Mouse (Mus musculus) MEL (cell line): ENCODE results near the gene Supt7l. TPM values are rescaled to one million over a fixed set of nuclear protein-coding genes. Genes with fewer than 3 reads are reported as not detected.

Experiments
- DNase-seq: peaks from one replicate; pipeline ENCODE4 v3.0.0; 2011; ENCODE audit warnings: low read depth, low spot score
- H3K27ac ChIP-seq: 2 replicates; pipeline ENCODE4 v1.5.1; 2012; ENCODE audit warnings: low read depth, mild to moderate bottlenecking, control low read depth, low read length, moderate library complexity; ENCODE audit not compliant: control insufficient read depth
- H3K27me3 ChIP-seq, 2 experiments: fragments of 150-350 bp in 1 of 2; sonication (generic) in 1 of 2; 2 replicates each; pipeline ENCODE4 v1.6.1; 2012; ENCODE audit warnings: low read length in 2 of 2, mild to moderate bottlenecking in 2 of 2, improper control_type of control experiment in 1 of 2, moderate library complexity in 1 of 2; ENCODE audit not compliant: insufficient read depth in 2 of 2, control insufficient read depth in 1 of 2
- H3K36me3 ChIP-seq, 2 experiments: 2 replicates each; pipeline ENCODE4 v1.6.1; 2012 to 2014; ENCODE audit warnings: low read length in 2 of 2, improper control_type of control experiment in 1 of 2, inconsistent platforms in 1 of 2, mild to moderate bottlenecking in 1 of 2; ENCODE audit not compliant: insufficient read depth in 2 of 2, control insufficient read depth in 1 of 2
- H3K4me1 ChIP-seq, 2 experiments: fragments of 150-350 bp in 1 of 2; sonication (generic) in 1 of 2; 2 replicates each; pipeline ENCODE4 v1.6.1; 2012; ENCODE audit warnings: low read length in 2 of 2, improper control_type of control experiment in 1 of 2, mild to moderate bottlenecking in 1 of 2; ENCODE audit not compliant: insufficient read depth in 2 of 2, control insufficient read depth in 1 of 2
- H3K4me3 ChIP-seq, 2 experiments: fragments of 150-350 bp in 1 of 2; sonication (generic) in 1 of 2; 2 replicates each; pipeline ENCODE4 v1.5.1; 2012; ENCODE audit warnings: low read depth in 2 of 2, low read length in 2 of 2, mild to moderate bottlenecking in 2 of 2, moderate library complexity in 2 of 2, control low read depth in 1 of 2, improper control_type of control experiment in 1 of 2; ENCODE audit not compliant: control insufficient read depth in 1 of 2, insufficient read depth in 1 of 2
- H3K79me2 ChIP-seq: 2 replicates; pipeline ENCODE4 v1.6.1; 2012; ENCODE audit warnings: mild to moderate bottlenecking, low read length, moderate library complexity; ENCODE audit not compliant: control insufficient read depth, poor library complexity, insufficient read depth
- H3K9ac ChIP-seq: 2 replicates; pipeline ENCODE4 v1.6.1; 2012; ENCODE audit warnings: low read depth, mild to moderate bottlenecking, control low read depth, low read length, moderate library complexity; ENCODE audit not compliant: control insufficient read depth, poor library complexity, severe bottlenecking
- H3K9me3 ChIP-seq: fragments of 150-350 bp; sonication (generic); replicated peaks from 2 replicates; pipeline ENCODE4 v1.6.1; 2012; ENCODE audit warnings: mild to moderate bottlenecking, low read length, improper control_type of control experiment, moderate library complexity; ENCODE audit not compliant: insufficient read depth
- BHLHE40 ChIP-seq: IDR thresholded peaks from 2 replicates; pipeline ENCODE4 v1.6.1; 2012; ENCODE audit warnings: low read depth, mild to moderate bottlenecking, inconsistent platforms, low read length, improper control_type of control experiment, borderline replicate concordance
- CHD1 ChIP-seq: IDR thresholded peaks from 2 replicates; pipeline ENCODE4 v1.6.1; 2012; ENCODE audit warnings: low read depth, mild to moderate bottlenecking, inconsistent platforms, low read length, improper control_type of control experiment
- CHD2 ChIP-seq: IDR thresholded peaks from 2 replicates; pipeline ENCODE4 v1.6.1; 2011; ENCODE audit warnings: low read length, improper control_type of control experiment
- CTCF ChIP-seq, 3 experiments: IDR thresholded peaks in 2 of 3; conservative IDR thresholded peaks in 1 of 3; 2 replicates each; pipeline ENCODE4 v1.5.1; 2011 to 2012; ENCODE audit warnings: low read length in 3 of 3, low read depth in 2 of 3, mild to moderate bottlenecking in 2 of 3, improper control_type of control experiment in 1 of 3, inconsistent platforms in 1 of 3, mixed read lengths in 1 of 3, moderate library complexity in 1 of 3; ENCODE audit not compliant: control insufficient read depth in 1 of 3, insufficient read depth in 1 of 3, poor library complexity in 1 of 3, severe bottlenecking in 1 of 3
- ELF1 ChIP-seq: IDR thresholded peaks from 2 replicates; pipeline ENCODE4 v1.6.1; 2014; ENCODE audit warnings: low read depth, mild to moderate bottlenecking, inconsistent platforms, low read length, improper control_type of control experiment, moderate library complexity
- GABPA ChIP-seq: IDR thresholded peaks from 2 replicates; pipeline ENCODE4 v1.6.1; 2012; ENCODE audit warnings: low read depth, mild to moderate bottlenecking, inconsistent platforms, low read length, improper control_type of control experiment, moderate library complexity
- GATA1 ChIP-seq: IDR thresholded peaks from 2 replicates; pipeline ENCODE4 v1.6.1; 2011; ENCODE audit warnings: low read depth, low read length, improper control_type of control experiment
- HCFC1 ChIP-seq: IDR thresholded peaks from 2 replicates; pipeline ENCODE4 v1.6.1; 2012; ENCODE audit warnings: low read depth, mild to moderate bottlenecking, inconsistent platforms, low read length, improper control_type of control experiment, moderate library complexity
- JUND ChIP-seq: IDR thresholded peaks from 2 replicates; pipeline ENCODE4 v1.6.1; 2011; ENCODE audit warnings: low read depth, mild to moderate bottlenecking, improper control_type of control experiment, low read length
- KAT2A ChIP-seq: conservative IDR thresholded peaks from 2 replicates; pipeline ENCODE4 v1.6.1; 2012; ENCODE audit warnings: low read depth, low read length, improper control_type of control experiment, inconsistent platforms
- MAX ChIP-seq: IDR thresholded peaks from 2 replicates; pipeline ENCODE4 v1.6.1; 2011; ENCODE audit warnings: low read length, improper control_type of control experiment
- MAZ ChIP-seq: IDR thresholded peaks from 2 replicates; pipeline ENCODE4 v1.6.1; 2012; ENCODE audit warnings: low read depth, mild to moderate bottlenecking, inconsistent platforms, low read length, improper control_type of control experiment
- MEF2A ChIP-seq: IDR thresholded peaks from 2 replicates; pipeline ENCODE4 v1.6.1; 2014; ENCODE audit warnings: low read depth, mild to moderate bottlenecking, inconsistent platforms, low read length, improper control_type of control experiment; ENCODE audit not compliant: poor library complexity, insufficient replicate concordance, severe bottlenecking; ENCODE audit errors: extremely low read depth
- MXI1 ChIP-seq: IDR thresholded peaks from 2 replicates; pipeline ENCODE4 v1.6.1; 2011; ENCODE audit warnings: mild to moderate bottlenecking, low read depth, low read length, improper control_type of control experiment
- NELFE ChIP-seq: IDR thresholded peaks from 2 replicates; pipeline ENCODE4 v1.6.1; 2011; ENCODE audit warnings: low read depth, low read length, improper control_type of control experiment
- POLR2A ChIP-seq, 2 experiments: IDR thresholded peaks; 2 replicates each; pipeline ENCODE4 v1.6.1; 2011 to 2012; ENCODE audit warnings: low read length in 2 of 2, mild to moderate bottlenecking in 2 of 2, control low read depth in 1 of 2, improper control_type of control experiment in 1 of 2, low read depth in 1 of 2, moderate library complexity in 1 of 2; ENCODE audit not compliant: control insufficient read depth in 1 of 2, insufficient read depth in 1 of 2, poor library complexity in 1 of 2
- POLR2AphosphoS2 ChIP-seq: IDR thresholded peaks from 2 replicates; pipeline ENCODE4 v1.6.1; 2011; ENCODE audit warnings: low read length, improper control_type of control experiment
- POLR2AphosphoS5 ChIP-seq: IDR thresholded peaks from 2 replicates; pipeline ENCODE4 v1.6.1; 2012; ENCODE audit warnings: low read depth, borderline replicate concordance, mild to moderate bottlenecking, inconsistent platforms, low read length, moderate library complexity, mixed read lengths
- RAD21 ChIP-seq: IDR thresholded peaks from 2 replicates; pipeline ENCODE4 v1.6.1; 2011; ENCODE audit warnings: mild to moderate bottlenecking, low read depth, low read length, improper control_type of control experiment
- RCOR1 ChIP-seq: IDR thresholded peaks from 2 replicates; pipeline ENCODE4 v1.6.1; 2012; ENCODE audit warnings: low read depth, mild to moderate bottlenecking, inconsistent platforms, low read length, improper control_type of control experiment
- SIN3A ChIP-seq: IDR thresholded peaks from 2 replicates; pipeline ENCODE4 v1.6.1; 2012; ENCODE audit warnings: low read length, improper control_type of control experiment, inconsistent platforms
- TBP ChIP-seq: IDR thresholded peaks from 2 replicates; pipeline ENCODE4 v1.8.0; 2011; ENCODE audit warnings: low read depth, low read length, improper control_type of control experiment
- TCF12 ChIP-seq: IDR thresholded peaks from 2 replicates; pipeline ENCODE4 v1.6.1; 2014; ENCODE audit warnings: low read depth, mild to moderate bottlenecking, inconsistent platforms, low read length, improper control_type of control experiment, moderate library complexity
- UBTF ChIP-seq: IDR thresholded peaks from 2 replicates; pipeline ENCODE4 v1.6.1; 2012; ENCODE audit warnings: low read depth, mild to moderate bottlenecking, inconsistent platforms, low read length, improper control_type of control experiment, moderate library complexity, borderline replicate concordance; ENCODE audit not compliant: insufficient read depth
- USF1 ChIP-seq: IDR thresholded peaks from 2 replicates; pipeline ENCODE4 v1.6.1; 2014; ENCODE audit warnings: low read depth, mild to moderate bottlenecking, inconsistent platforms, low read length, improper control_type of control experiment, moderate library complexity
- ZKSCAN1 ChIP-seq: IDR thresholded peaks from 2 replicates; pipeline ENCODE4 v1.6.1; 2012; ENCODE audit warnings: low read depth, mild to moderate bottlenecking, inconsistent platforms, low read length, improper control_type of control experiment, moderate library complexity
- ZNF384 ChIP-seq: IDR thresholded peaks from 2 replicates; pipeline ENCODE4 v1.6.1; 2012; ENCODE audit warnings: low read depth, mild to moderate bottlenecking, inconsistent platforms, low read length, improper control_type of control experiment
- polyA plus RNA-seq, 2 experiments: library from polyadenylated mRNA; stranded (reverse) in 1 of 2; unstranded in 1 of 2; fragments of >175 nt in 1 of 2; fragments of >200 nt in 1 of 2; gene quantifications; 2 replicates each; pipeline versions ENCODE4 v1.2.1 to v1.2.4; 2012; ENCODE audit warnings: low replicate concordance in 2 of 2, low read depth in 1 of 2; ENCODE audit not compliant: insufficient read length in 2 of 2, insufficient read depth in 1 of 2, missing spikeins in 1 of 2
- total RNA-seq: library from RNA; depleted of rRNA; stranded (reverse); fragments of 300-350 nt; gene quantifications from 2 replicates; pipeline ENCODE4 v1.2.3, GENCODE M21; 2012

Gene Supt7l
- total and polyA plus RNA-seq, 3 experiments = 19.3 to 23.6 TPM; not detected in 1

DNA sequence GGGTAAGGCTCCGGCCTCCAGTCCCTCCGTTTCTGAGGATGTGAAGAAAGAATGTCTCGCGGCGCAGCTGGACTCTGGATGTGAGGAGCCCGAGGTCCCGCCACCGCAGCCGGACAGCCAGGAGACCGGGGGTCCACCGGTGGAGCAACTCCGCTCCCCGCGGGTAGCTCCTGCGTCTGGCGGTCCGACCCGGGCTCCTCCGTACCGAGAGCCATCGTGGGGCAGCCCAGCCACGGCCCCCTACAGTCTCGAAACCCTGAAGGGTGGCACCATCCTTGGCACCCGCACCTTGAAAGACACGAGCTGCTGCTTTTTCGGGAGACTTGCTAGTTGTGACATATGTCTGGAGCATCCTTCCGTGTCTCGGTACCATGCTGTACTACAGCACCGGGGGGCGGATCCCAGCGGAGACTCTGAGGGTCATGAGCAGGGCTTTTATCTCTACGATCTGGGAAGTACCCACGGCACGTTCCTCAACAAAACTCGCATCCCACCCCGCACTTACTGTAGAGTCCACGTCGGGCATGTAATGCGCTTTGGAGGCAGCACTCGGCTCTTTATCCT, 408 bp downstream of the Supt7l start:
- no peak for DNase-seq
- Histone ChIP-seq H3K4me3 (peak overlapping the region; percentile 81 to 96), H3K9ac (peak overlapping the region; percentile 84), H3K79me2 (peaks cover 13% of the 10 kb centered on the region), H3K4me1 (peaks cover 0 to 11% of the 10 kb centered on the region in 2 experiments; a peak in 3 of 4 replicates), H3K27ac (no peak overlapping the region), H3K27me3 (no peaks in the 10 kb centered on the region), H3K9me3 (no peaks in the 10 kb centered on the region), H3K36me3 (peaks cover 5 to 19% of the 10 kb centered on the region in 2 experiments)
- TF ChIP-seq CHD2 (no peak), MAZ (0 out of 2 replicates have a peak, but pooled peaks have one; percentile 5), GATA1 (no peak), CTCF (IDR thresholded peaks at IDR 0.05 in 2 of 3, conservative IDR thresholded peaks at IDR 0.05 in 1 of 3; ENCODE audit: control insufficient read depth in 1 of 3, insufficient read depth in 1 of 3, low read depth in 2 of 3, low read length in 3 of 3, poor library complexity in 1 of 3, severe bottlenecking in 1 of 3) (no peak), MXI1 (no peak), BHLHE40 (peak; percentile 30; the same call in 1 of the 2 replicates), USF1 (no peak), MEF2A (no peak), UBTF (0 out of 2 replicates have a peak, but pooled peaks have one; percentile 20)

DNA sequence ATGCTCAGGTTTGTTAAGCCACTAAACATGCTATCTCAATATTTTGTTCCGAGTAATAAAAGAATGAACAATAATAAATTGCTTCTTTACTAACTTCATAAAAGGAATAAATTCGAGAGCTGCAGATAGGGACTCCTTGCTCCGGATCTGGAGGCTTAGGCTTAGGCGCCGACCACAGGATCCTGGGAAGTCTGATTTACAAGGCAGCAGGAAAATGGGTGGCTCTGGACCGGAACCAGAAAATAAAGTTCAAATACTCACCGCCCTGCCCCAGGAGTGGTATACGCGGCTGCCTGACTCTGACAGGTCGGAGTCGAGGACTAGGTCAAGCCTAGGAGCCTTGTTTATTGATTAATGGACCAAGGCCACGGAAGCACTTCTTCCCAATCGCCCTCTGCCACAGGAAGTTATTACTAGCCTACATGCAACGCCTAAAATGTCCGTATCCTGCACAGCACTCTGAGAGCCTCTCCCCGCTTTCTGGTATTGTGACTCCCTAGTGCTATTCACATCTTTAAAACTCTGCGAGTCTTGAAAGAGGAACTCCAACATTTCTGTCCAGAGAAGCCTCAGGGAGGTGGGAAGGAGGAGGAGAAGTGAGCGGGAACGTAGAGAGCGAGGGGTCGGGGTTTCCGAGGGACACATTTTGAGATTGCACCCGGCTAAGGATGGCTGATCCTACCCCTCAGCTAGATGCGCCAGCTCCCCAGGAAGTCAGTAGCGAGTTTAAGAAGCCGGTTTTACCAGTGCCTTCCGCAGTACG, 1.1 kb downstream of the Supt7l start, which contains the start of gene Slc4a1ap:
Slc4a1ap (plus strand) TSS at position 642 of the 763 bp plus-strand sequence.
- Histone ChIP-seq H3K36me3 (peaks cover 8 to 19% of the 10 kb centered on the region in 2 experiments), H3K9ac (peak within 1 kb of the TSS; percentile 84), H3K4me3 (peak within 1 kb of the TSS; percentile 81 to 96), H3K4me1 (peaks cover 0 to 11% of the 10 kb centered on the region in 2 experiments; a peak in 3 of 4 replicates), H3K79me2 (peaks cover 13% of the 10 kb centered on the region), H3K27me3 (no peaks in the 10 kb centered on the region), H3K27ac (peak within 1 kb of the TSS; percentile 88), H3K9me3 (no peaks in the 10 kb centered on the region)
- peak; percentile 74 for TF ChIP-seq ELF1
- peak; percentile 89 for TF ChIP-seq CHD2
- 0 out of 2 replicates have a peak, but pooled peaks have one; percentile 56 for TF ChIP-seq UBTF
- TF ChIP-seq ZNF384 = no peak
- TF ChIP-seq MAZ = peak; percentile 5; the same call in 1 of the 2 replicates
- peak; percentile 88 for TF ChIP-seq KAT2A
- no peak for TF ChIP-seq MAX
- peak; percentile 73 for TF ChIP-seq MXI1
- peak; percentile 80 for TF ChIP-seq SIN3A
- 0 out of 2 replicates have a peak, but pooled peaks have one; percentile 23 for TF ChIP-seq GATA1
- TF ChIP-seq JUND = peak; percentile 54; the same call in 1 of the 2 replicates
- no peak for TF ChIP-seq ZKSCAN1
- peak; percentile 50; the same call in 1 of the 2 replicates for TF ChIP-seq TCF12
- TF ChIP-seq NELFE = peak; percentile 77
- TF ChIP-seq GABPA = no peak
- TF ChIP-seq POLR2AphosphoS2 = peak; percentile 70; the same call in 1 of the 2 replicates
- TF ChIP-seq HCFC1 = peak; percentile 92
- TF ChIP-seq POLR2A (IDR thresholded peaks at IDR 0.05; ENCODE audit: control insufficient read depth in 1 of 2, insufficient read depth in 1 of 2, low read depth in 1 of 2, low read length in 2 of 2, poor library complexity in 1 of 2) = peak; percentile 74 to 91
- no peak for TF ChIP-seq POLR2AphosphoS5
- TF ChIP-seq RCOR1 = no peak
- peak; percentile 91 for TF ChIP-seq TBP
- no peak for TF ChIP-seq RAD21
- TF ChIP-seq CHD1 = 0 out of 2 replicates have a peak, but pooled peaks have one; percentile 46
- DNase-seq = peak; percentile 95
